Mouse (Mus musculus): ENCODE data around the gene Krt17.
"Not testable (repeated sequence)": the region's sequence is repeated elsewhere in the genome, so short reads cannot be mapped to it uniquely, and the experiment has no call there.

The Krt17 gene

GRCm38 (mm10) chr11:100262058-100262980, 1.5 kb upstream of the Krt17 start:
- no peak for DNase-seq (ENCODE audit: low spot score in 2 of 2)

- no peak for DNase-seq (ENCODE audit: low spot score in 2 of 2)
These were observed 391 bp upstream of the Krt17 start for GRCm38 (mm10) chr11:100261235-100261605.

GRCm38 (mm10) chr11:100259079-100259478, 1.8 kb downstream of the Krt17 start:
- DNase-seq (ENCODE audit: low spot score in 2 of 2): no peak

GRCm38 (mm10) chr11:100257967-100258366, 2.9 kb downstream of the Krt17 start:
- no peak for DNase-seq (ENCODE audit: low spot score in 2 of 2)

GRCm38 (mm10) chr11:100255514-100255913, 5.3 kb downstream of the Krt17 start:
- DNase-seq (ENCODE audit: low spot score in 2 of 2): no peak

- no peak for DNase-seq (ENCODE audit: low spot score in 2 of 2)
These were observed 6.3 kb downstream of the Krt17 start for GRCm38 (mm10) chr11:100254360-100255090.

GRCm38 (mm10) chr11:100248852-100249465, 11.9 kb downstream of the Krt17 start, which contains the start of gene Krt16:
TSS of gene Krt16 (minus strand) at chr11:100248902.
- DNase-seq (ENCODE audit: low spot score in 2 of 2): no peak

- not testable (repeated sequence) for DNase-seq (ENCODE audit: low spot score in 2 of 2)
These were observed 14.4 kb downstream of the Krt17 start for GRCm38 (mm10) chr11:100246471-100246870.

- not testable (repeated sequence) for DNase-seq (ENCODE audit: low spot score in 2 of 2)
These were observed 20.6 kb downstream of the Krt17 start for GRCm38 (mm10) chr11:100240272-100240671.

- no peak for DNase-seq (ENCODE audit: low spot score in 2 of 2)
These were observed 39.1 kb downstream of the Krt17 start for GRCm38 (mm10) chr11:100221741-100222140.

- no peak for DNase-seq (ENCODE audit: low spot score in 2 of 2)
These were observed 41.5 kb downstream of the Krt17 start for GRCm38 (mm10) chr11:100219304-100219703.

GRCm38 (mm10) chr11:100208542-100208941, 52.3 kb downstream of the Krt17 start:
- DNase-seq (ENCODE audit: low spot score in 2 of 2): no peak

- no peak for DNase-seq (ENCODE audit: low spot score in 2 of 2)
These were observed 53.3 kb downstream of the Krt17 start, which contains the start of gene Krt14 for GRCm38 (mm10) chr11:100207498-100207897. TSS of gene Krt14 (minus strand) at chr11:100207548.

Data from frontal cortex, postnatal 14 days (tissue).